Mouse (Mus musculus) left cerebral cortex, postnatal 36 days (tissue): Measurements from ENCODE around the gene Pdzd2. TPM values are rescaled to one million over a fixed set of nuclear protein-coding genes. Genes with fewer than 3 reads are reported as not detected.

Experiments used
- DNase-seq, 2 experiments: peaks; one replicate each; pipeline ENCODE4 v3.0.0; 2021 to 2022; ENCODE audit warnings: low spot score in 2 of 2, mixed read lengths in 1 of 2
- intact Hi-C: fragments of 180-260 bp; cut with DNase I; formaldehyde crosslinking; loops from one replicate; pipeline ENCODE4 v1.15.1; 2025
- total RNA-seq, 2 experiments: library from RNA; stranded (reverse); gene quantifications; 2 replicates each; pipeline ENCODE4 v1.2.3; 2021

The Pdzd2 gene
- total RNA-seq, 2 experiments from 2014 or later: 63.7 to 94.1 TPM

DNA sequence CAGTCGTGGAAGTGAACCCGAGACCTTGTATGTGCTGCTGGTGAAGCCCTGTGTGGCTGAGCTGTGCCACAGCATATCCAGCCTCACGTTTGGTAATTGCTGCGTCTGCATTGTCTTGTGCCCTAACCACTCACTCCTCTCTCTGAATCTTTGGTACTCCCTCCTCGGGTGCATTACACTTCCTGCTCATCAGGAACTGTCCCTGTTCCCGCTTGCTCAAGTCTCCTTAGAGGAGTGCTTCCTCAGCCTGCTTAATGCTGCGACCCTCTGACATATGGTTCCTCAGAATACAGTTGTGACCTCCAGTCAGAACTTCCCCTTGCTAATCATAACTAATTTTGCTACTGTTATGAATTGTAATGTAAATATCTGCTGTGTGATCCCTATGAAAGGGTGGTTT lies 383.8 kb downstream of the Pdzd2 start:
- intact Hi-C loops: no loop called here
- no peak for DNase-seq

DNA sequence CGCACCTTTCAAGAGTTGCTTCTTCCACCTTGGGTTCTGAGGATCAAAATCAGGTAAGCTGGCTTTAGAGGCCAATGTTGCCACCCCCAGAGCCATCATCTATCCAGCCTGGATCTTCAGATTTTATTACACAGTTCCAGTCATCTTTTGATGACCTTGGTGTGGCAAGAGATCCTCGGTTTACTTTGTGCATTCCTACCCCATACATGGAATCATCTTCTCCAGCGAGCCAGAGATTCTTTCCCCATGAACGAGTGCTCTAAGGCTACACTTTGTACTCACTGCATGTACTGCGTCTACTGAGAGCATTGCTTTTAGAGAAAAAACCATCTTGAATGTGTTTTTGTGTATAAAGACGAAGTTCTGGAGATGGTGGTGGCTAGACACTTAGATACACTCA lies 384.5 kb downstream of the Pdzd2 start:
- no peak for DNase-seq
- intact Hi-C loops: no loop called here

DNA sequence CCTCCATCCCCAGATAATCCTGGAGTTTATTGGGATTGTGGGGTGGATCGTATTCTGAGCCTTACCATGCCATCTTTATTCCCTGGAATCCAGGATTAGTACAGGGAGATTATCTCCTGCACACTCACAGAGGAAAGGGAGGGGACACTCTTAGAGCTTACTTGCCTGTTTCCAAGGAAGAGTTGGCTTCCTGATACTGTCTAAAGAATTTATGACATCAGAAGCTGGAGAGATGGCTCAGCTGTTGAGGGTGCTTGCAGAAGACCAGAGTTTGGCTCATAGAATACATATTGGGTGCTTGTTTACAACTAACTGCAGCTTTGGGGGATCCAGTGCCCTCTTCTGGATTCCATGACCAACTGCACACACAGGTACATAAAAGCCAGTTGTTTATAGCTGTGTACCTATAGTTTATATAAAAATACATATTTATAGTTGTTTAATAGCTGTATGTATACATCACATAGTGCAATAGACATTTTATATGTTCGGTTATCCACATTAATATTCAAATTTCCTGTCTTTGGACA lies 385.4 kb downstream of the Pdzd2 start:
- intact Hi-C loops: no loop called here
- DNase-seq: no peak

DNA sequence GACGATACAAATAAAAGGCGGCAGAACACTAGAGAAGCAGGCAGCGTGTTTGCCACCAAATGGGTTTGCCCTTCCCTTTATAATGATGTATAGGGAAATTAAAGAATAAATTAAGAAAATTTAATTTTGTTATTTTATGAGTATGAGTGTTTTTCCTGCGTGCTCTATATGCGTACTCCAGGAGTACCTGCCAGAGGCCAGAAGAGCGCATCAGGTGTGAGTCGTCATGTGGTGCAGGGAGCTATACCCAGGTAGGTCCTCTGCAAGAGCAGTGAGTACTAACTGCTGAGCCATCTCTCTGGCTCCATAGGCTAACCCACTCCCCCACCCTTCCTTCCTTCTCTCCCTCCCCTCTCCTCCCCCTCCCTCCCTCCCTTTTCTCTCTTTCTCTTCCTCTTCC lies 388.3 kb downstream of the Pdzd2 start:
- intact Hi-C loops: no loop called here

DNA sequence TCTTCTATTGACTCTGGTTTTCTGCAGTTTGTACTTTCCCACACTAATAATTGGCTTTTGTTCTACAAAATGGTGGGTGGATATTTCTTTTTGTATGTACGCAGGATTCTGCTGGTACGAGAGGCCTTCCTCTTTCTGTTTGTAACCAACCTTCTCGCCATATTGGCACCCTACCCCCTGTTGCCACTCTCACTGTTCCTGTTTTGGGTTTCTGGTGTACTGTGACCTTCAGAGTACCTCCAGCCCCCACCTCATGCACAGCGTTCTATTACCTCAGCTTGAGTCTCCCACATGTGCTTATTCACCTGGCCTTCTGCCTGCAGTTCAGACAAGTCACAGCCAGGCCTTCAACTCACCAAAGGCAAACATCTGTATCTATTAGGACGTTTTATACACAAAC lies 389.9 kb downstream of the Pdzd2 start:
- DNase-seq: no peak
- intact Hi-C loops: no loop called here

More for the DNA sequence above, 388.3 kb downstream of the Pdzd2 start:
- no peak for DNase-seq

DNA sequence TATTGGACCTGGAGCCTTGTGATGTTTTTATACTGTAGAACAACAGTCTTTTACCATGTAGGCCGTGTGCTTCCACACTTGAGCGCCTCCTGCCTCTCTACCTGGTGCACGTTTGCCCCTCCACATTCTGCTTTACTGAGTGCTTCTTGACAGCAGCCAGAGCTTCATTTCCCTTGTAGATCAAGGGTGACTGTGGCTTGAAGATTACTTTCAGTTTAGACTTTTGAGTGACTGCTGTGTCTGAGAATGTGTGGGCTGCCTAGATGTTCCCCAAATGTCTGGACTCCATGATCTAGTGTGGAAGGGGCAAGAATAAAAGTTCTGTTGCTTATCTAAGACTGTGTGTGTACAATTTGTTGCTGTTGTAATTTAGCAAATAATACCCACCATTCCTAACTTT lies 390.8 kb downstream of the Pdzd2 start:
- no peak for DNase-seq
- intact Hi-C loops: no loop called here

DNA sequence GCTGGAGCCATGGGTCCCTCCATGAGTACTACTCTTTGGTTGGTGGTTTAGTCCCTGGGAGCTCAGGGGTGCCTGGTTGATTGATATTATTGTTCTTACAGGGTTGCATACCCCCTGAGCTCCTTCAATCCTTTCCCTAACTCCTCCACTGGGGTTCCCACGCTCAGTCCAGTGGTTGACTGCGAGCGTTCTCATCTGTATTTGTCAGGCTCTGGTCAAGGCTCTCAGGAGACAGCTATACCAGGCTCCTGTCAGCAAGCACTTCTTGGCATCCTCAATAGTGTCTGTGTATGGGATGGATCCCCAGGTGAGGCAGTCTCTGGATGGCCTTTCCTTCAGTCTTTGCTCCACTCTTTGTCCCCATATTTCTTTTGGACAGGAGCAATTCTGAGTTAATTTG lies 392.8 kb downstream of the Pdzd2 start:
- intact Hi-C loops: no loop called here
- DNase-seq: no peak

DNA sequence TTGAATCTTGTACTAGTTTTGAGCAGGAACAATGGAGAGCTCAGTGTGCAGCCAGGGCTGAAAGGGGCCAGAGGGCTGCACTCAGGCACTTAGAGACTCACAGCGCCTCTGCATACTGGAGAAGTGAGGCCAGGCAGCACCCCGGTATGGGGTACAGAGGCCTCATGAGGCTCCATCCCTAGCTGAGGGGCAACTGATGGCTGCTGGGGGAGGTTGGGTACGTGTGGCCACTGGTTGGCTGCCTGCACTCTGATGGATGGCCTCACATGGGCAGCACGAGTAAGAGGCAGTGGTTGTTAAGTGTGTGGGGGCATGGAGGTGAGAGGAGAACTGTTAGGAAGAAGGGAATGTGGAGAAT lies 398.3 kb downstream of the Pdzd2 start:
- no peak for DNase-seq
- intact Hi-C loops: no loop called here

DNA sequence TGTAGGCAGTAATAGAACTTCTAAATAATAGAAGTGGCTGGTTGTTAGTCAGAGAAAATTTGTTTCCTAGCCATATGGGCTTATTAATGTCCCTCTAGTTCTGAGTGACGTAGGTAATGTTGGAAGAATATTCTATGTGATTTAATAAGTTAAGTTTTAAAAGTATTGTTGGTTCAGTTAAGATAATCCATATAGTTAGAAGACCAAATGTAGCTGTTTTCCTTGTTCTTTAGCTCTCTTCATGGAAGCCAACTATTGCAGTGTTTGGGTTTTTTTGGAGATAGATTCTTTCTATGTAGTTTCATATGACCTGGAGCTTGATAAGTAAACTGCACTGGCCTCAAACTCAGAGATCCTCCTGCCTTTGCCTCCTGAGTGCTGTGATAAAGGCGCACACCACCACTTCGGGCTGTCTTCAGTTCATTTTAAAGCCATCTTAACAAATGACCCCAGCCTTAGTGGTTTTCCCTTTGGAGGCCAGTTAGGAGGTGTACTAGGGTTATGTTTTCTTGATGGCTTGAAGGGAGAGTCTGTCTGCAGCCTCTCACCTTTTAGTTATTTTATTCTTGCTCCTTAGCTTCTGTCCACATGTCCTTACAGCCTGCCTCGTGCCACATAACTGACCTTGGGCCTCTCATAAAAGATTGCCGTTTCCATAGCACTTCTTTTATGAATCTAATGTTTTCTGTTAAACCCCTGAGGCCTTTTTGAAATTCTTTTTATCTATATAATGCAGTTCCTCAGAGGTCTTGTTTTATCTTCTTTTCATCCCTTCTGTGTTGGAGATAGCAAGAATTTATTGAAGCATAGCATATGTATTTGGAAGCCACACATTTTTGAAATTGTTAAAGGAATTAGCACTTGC lies 399.0 kb downstream of the Pdzd2 start:
- DNase-seq: no peak
- intact Hi-C loops: no loop called here

DNA sequence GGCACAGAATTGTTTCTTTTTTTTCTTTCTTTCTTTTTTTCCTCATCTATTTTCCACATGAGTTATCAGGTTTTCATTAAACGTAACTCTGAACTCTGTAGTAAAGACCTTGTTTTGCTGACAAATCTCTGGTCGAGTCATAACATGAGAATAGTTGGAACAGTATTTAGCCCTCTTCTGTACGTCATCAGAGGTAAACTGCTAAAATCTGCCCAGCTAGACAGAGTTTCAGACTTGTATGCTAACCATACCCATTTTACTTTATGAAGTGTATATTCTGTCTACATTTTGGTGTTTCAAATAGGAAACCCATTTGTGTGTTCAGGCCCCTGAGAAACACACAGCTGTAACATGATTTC lies 402.0 kb downstream of the Pdzd2 start:
- intact Hi-C loops: no loop called here
- no peak for DNase-seq

DNA sequence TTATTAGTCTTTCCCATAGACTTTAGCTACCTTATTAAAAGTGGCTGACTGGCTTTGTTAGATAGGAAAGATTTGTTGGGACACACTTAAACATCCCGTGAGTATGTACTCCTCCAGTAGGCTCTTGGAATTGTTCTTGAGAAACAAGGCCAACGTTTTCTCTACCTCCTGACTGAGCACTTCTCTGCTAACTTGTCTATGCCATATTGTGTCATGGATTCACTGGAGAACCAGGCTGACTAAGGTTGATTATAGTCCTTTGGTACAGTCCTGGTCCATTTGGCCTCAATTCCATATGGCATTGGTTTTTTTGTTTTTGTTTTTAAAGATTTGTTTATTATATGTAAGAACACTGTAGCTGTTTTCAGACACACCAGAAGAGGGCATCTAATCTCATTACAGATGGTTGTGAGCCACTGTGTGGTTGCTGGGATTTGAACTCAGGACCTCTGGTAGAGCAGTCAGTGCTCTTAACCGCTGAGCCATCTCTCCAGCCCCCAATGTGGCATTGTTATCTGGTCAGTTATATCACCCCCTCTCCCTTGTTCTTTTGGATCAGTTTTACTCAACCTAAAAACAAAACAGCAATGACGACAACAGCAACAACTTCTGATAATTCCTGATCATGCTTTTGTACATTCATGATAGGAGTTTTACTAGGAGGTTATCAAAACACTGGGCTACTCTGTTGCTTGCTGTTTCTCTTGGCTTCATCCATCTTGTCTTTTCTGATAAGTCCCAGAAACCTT lies 402.5 kb downstream of the Pdzd2 start:
- no peak for DNase-seq
- intact Hi-C loops: no loop called here

DNA sequence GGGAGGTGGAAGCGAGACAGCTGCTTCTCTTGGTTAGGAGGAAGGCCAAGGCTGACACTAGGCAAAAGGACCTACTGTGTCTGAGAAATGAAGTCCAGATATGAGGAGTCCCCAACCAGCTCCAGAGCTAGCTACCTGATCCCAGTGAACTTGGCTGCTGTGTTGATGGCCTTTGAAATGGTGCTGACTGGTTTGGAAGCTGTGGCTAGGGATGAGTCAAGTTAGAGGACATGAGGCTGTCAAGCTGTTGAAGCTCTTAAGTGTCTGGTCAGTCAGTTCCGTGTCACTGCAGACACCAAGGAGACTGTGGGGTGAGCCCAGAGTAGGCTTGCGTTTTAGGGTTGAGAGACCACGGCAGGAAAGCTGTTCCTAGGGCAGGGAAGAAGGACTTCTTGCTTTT lies 405.3 kb downstream of the Pdzd2 start:
- intact Hi-C loops: no loop called here
- no peak for DNase-seq

DNA sequence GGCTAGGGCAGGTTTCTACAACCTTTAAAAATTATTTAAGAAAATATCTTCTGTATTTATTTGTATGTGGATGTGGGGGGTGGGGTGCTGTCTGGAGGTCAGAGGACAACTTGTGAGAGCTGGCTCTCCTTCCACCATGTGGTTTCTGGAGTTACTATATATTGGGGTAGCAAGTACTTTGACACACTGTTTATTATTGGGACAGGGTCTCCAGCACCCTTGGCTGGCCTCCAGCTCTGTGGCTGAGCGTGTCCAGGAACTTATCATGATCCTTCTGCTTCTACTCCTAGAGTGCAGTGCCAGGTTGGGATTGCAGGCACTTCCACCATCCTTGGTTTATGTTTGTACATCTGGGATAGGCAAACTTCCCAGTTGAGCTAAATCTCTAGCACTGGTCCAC lies 408.4 kb downstream of the Pdzd2 start:
- DNase-seq: no peak

DNA sequence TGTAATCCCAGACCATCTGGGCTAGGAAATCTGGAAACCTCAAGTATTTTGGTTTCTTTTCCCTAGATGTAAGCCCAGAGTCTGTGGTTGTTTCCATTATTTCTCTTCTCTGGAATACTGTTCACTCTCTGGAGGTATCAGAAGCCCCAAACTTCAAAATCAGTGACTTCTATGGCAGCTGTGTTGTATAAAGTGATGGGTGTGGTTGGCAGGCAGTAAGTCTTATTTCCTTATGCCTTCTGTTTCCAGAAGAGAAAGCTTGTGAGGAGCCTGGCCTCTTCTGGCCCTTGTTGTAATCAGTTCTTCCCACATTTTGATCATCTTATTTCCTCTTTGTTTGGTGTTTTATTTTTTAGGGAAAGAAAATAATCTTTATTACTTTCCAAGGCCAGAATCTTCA lies 408.8 kb downstream of the Pdzd2 start:
- intact Hi-C loops: no loop called here
- no peak for DNase-seq

More for the DNA sequence above, 408.4 kb downstream of the Pdzd2 start:
- intact Hi-C loops: no loop called here

DNA sequence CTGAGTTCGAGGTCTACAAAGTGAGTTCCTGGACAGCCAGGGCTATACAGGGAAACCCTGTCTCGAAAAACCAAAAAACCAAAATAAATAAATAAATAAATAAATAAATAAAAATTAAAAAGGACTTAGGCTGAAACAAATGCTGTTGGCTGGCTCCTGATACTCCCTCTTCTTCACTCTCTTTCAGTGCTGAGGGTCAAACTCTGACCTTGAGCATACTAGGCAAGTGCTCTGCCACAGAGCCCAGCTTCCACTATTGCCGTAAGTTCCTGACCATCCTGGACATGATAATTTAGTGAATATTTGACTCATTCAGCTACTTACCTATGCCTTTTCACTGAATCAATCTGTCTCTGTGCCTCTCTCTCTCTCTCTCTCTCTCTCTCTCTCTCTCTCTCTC lies 409.3 kb downstream of the Pdzd2 start:
- no peak for DNase-seq

DNA sequence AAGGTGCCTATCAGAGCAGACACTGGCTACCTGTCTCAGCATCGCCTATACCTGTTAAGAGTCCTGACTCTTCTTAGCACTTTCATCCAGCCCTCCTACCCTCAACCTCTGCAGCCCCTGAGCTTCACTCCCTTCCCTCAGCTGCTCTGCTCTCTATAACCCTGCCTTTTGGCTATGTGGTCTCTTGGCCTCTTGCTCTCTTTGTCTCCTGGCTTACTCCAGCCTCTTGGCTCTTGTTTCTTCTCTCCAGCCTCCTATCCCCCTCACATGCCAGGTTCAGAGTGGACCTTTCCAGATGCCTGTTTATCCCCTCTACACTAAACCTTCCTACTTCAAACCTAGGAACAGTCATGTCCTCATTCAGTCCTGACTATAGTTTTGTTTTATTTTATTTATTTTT lies 415.4 kb downstream of the Pdzd2 start:
- intact Hi-C loops: loop anchor here (5.0 to 10.0 kb wide), 3 partner anchors 52 to 210 kb away; partner anchors contain the start of genes Mtmr12 and Zfr
- no peak for DNase-seq

More for the DNA sequence above, 409.3 kb downstream of the Pdzd2 start:
- intact Hi-C loops: no loop called here

DNA sequence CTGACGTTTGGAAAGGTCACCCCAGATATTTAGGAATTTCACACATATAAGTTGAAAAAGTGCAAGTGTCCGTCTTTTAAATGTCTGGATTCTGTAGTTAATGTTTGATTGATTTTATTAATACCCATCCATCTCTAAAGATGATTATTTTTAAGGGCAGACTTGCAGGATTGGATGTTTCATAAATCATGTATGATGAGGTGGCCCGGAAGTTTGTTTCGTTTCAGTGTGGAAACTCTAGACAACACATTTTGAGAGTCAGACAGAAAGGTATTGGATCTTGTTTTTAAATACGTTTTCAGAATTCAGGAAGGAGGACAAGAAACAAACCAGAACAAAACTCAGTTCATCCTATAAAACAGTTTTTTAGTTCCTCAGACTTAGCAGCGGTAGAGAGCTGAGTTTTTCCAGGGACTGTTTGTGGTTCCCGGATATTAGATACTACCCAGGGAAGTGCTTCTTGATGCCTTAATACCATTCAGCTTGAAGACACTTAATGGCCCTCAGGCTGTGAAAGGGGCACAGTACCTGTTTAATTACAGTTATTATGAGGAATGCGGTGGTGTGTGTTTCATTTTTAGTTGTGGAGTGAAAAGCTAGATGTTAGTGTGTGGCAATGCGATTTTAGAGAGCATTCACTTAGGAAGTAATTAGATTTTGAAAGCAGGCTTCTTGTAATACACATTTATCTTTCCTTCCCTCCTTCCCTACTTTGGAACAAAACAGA lies 416.9 kb downstream of the Pdzd2 start:
- intact Hi-C loops: loop anchor here (5.0 to 10.0 kb wide), 3 partner anchors 51 to 208 kb away; partner anchors contain the start of genes Mtmr12 and Zfr
- no peak for DNase-seq

DNA sequence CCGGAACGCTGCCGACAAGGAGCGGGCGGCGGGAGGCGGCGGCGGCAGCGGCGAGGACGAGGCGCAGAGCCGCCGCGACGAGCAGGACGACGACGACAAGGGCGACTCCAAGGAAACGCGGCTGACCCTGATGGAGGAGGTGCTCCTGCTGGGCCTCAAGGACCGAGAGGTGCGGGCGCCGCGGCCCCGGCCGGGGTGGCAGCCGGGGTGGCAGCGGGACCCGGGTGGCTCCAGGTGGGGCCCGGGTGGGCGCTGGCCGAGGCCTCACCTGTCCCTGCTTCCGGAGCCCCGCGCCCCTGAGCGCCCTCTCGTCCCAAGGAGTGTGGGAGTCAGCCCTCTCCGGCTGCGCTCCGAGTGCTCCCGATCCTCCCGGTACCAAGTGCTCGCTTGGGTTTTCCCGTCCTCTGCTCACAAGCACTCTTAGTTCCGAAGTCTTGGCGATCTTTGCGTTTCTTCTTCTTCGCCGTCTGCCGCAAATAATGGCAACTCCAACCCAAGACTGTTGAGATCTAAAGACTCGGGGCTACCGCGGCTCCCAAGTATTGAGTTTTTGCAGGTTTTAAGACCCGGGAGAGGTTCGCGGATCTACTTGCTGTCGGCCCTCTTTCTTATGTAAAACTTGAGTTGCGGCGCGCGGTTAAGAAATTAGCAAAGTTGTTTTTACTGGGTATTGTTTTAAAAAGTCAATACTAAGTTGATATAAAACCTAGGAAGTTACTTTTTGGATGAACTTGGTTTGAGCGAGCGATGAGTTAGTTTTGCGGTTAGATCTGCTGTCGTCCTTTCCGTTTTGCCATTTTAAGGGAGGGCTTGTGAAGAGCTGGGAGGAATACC lies 417.7 kb downstream of the Pdzd2 start, which contains the start of gene 1810049J17Rik:
Gene 1810049J17Rik (minus strand): TSS at position 112 of the 834 bp plus-strand sequence.
- peak; percentile 37 to 50 for DNase-seq
- intact Hi-C loops: loop anchor here (5.0 to 10.0 kb wide), 3 partner anchors 50 to 207 kb away; partner anchors contain the start of genes Mtmr12 and Zfr
